Mouse (Mus musculus): ENCODE results near the gene Dedd2.

Dedd2 gene

DNA sequence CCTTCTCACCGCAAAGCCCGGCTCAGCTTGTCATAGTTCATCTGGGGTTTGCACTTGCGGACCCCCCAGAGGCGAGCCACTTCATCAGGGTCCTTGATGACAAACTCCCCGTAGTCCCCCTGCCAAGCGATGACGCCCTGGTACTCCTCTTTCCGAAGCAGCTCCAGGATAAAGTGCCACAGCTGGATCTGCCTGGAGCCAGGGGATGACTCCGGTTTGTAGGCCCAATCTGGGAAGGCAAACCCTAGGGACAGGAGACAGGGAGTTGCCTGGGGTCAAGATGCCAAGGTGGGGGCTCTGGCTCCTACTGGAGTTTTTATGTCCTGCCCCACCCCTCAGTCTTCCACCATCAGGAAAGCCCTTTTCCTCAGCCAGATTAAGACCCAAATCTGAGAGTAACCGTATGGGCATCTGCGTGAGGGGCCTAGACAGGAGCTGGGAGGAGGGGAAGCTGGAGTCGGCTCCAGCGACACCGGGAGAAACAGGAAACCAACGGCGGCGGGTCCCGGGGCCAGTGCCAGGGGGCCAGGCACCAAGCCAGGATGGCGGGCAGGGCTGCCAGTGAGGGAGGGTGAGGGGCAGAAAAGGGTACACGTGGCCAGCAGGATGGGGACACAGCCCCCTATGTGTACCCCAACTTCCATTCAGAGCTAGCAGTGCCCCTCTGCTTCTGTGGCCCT, 25.8 kb upstream of the Dedd2 start:
- peak; percentile 65 for DNase-seq

DNA sequence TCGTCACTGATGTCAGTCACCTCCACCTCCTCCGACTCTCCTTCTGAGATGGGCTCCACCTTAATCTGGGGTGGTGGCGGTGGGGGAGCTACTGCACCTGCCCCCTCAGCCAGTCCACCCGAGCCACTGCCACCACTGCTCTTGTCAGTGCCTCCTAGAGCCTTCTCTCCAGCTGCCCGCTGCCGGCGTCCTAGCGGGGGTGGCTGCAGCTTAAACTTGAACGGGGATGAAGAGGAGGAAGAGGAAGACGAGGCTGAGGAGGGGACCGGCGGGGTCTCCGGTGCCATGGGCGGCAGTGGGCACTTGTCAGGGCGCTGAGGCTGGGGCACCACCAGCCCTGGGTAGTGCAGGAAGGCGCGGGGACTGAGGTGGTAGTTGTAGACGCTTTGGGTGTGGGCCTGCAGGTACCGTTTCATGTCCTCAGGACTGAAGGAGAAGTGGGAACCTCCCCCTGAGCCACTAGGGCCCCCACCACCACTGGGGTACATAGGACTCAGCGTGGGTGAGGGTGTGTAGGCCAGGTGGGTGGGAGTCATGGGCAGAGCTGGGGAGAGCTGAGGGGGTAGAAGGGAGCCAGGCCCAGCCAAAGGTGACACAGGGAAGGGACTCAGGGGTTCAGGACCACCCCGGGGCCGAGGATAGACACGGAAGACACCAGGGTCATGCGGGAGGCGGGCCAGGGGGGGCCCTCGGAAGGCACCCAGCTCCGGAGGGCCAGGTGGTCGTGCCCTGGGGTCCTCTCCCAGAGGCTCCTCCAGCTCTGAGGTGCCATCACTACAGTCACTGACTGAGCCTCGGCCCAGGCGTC, 24.4 kb upstream of the Dedd2 start:
- no peak for DNase-seq

- no peak for DNase-seq
Measured at GRCm38 (mm10) chr7:25243361-25243760, 22.9 kb upstream of the Dedd2 start.

- DNase-seq, result peak; percentile 74
Measured at GRCm38 (mm10) chr7:25241062-25241461, 20.6 kb upstream of the Dedd2 start.

DNA sequence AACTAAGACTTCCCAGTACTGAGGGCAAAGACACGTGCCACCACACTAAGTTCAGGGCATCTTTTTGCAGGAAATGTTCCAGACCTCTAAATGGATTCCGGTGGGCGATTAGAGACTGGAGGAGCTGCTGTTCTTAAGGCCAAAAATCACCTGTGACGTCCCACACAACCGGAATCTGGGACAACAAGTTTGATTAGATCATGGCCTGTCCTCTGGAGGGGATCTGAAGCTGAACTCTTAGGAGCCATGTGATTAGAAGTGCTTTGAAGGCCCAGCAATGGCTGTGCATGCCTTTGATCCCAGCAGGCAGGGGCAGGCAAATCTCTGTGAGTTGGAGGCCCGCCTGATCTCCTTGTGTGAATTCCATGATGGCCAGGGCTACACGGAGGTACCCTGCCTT, 20.2 kb upstream of the Dedd2 start:
- peak; percentile 63 for DNase-seq

DNA sequence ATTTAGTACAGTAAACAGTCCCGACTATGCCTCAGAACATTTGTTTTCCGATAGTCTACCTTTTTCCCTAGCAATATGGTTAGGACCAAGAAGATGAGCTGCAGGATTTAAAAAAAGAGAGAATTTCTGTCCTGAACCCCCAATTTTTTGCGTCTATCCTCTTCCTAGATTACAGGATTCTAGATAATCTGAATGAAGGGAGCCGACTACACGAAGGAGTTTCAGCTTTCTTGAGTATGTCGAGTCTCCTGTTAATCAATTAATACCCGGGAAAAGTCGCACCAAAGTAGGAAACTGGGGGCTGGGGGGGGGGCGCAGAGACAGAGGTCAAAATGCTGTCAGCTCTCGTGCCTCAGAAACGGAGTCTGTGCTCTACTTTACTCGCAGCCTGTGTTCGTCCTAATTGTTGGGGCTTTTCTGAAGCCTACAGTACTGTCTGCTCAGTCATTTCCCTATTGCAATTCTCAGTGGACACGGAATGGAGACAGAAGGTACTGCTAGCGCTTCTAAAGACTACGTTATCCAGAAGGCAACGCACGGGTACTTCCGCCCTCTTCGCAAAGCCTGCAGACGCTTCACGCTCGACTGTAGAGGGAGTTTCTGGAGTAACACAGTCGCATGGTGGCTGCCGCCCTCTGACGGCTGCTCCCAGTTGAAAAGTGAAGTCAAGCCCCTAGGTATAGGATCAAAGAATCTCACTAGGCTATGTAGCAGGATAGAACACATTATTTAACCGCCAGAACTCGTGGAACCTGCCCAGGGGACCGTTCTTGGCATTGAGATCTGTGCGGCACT, 18.6 kb upstream of the Dedd2 start:
- peak; percentile 93 for DNase-seq

DNA sequence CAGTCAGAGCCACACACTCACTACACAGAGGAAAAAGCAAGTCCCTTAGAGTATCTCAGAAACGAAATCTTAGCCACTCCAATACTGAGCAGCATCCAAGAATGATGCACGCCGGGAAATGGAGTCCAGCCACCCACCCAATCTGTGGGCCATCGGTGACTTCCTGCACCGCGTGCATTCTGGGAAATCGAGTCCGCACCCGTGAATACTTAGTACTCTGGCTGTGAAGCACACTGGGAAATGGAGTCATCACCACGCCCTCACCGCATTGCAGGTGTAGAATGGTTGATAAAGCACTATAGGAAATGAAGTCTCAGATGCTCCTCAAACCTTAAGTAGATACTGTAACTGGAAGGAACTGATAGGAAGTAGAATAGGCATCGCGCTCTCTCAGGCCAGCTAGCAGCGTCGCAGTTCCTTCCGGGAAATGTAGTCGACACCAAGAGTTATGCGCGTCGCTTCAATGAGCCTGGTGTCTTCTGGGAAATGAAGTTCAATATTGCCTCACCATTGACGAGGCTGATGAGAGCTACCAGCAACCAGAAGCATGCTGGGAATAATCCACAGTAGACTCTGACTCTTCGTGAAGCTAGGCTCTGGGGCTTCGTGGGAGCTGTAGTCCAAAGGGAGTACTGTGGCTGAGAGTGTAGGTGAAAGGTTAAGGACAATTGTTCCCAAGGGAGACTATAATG, 17.7 kb upstream of the Dedd2 start:
- DNase-seq, result peak; percentile 96

DNA sequence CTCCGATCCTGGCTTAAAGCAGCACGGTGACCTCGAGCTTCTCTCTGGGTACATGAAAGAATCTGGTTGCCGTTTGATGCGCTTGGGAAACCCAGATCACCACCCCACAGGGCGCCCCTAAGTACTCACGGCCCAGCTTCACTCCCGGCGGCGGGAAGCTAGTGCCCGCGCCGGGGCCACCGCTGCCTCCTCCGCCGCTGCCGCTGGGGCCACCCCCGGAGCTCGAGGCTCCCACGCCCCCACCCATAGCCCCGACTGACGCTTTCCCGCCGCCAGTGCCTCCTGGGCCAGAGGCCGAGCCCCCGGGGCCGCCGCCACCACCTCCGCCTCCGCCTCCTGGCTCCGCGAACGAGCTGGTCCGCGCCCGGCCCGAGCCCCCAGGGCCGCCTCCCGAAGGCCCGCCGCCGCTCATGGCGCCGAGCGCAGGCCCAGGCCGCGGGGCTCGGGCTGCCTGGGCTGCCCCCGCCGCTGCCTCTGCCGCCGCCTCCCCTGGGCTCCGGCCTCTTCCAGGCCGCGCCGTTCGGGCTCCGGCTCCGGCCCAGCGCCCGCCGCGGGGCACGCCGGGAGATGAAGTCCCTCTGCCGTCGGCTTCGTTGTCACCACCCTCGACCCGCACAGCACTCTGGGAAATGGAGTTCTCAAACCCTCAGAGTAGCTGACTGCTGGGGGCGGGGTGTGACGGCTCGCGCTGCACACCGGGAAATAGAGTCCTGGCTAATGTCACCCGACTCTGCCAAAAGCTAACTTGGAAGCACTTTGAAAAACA, 17.0 kb upstream of the Dedd2 start, which contains the start of gene Gsk3a:
TSS of gene Gsk3a (minus strand) at position 603 of the 766 bp plus-strand sequence.
- peak; percentile 99 for DNase-seq

- peak; percentile 50 for DNase-seq
Measured at GRCm38 (mm10) chr7:25235526-25235925, 15.1 kb upstream of the Dedd2 start.

GRCm38 (mm10) chr7:25233061-25233460, 12.6 kb upstream of the Dedd2 start:
- peak; percentile 34 for DNase-seq

DNA sequence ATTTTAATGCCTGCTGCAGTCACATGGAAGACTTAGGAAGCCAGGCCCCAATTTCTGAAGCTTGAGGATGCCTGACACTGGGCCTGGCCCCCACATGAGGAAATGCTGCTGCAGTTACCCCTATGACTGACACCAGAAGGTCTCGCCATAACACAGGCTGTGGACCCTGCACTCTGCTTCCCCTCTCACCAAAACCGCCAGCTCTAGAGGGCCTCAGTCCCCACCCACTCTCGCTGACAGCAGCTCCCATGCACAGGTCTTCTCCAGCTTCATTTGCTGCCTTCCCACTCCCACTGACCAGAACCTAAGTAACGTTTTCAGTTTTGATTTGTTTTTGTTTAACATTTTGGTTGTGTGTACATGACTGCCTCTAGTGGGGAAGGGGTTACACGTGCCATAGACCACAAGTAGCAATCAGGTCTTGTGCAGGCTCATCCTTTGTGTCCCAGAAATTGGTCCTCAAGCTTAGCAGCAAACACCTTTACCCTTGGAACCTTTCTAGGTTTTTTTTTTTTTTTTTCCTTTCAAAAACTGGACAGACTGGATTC, 11.8 kb upstream of the Dedd2 start:
- no peak for DNase-seq

DNA sequence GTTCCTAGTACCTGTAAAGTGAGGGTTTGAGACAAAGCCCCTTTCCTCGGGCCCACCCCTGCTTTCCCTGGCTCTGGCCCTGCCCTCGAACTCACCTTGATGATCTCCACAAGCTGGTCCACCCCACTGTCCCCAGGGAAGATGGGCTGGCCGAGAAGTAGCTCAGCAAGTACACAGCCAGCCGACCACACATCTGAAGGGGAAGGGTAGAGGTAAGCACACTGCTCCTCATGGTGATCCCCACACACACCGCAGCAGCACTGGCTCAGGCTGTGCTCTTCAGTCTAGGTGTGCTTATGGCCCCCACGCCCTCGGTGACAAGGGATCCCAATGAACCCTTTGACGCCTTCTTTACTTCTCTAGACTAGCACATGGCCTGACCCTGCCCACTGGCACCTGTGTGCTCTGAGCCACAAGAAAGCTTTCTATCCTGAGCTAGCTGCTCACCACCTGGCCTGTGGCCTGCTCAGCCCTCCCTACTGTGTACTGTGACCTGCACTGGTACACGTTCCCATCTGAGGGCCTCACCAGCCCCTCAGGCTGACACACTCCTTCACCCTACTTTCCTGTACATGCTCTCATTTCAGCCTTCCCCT, 10.4 kb upstream of the Dedd2 start:
- no peak for DNase-seq

- DNase-seq, result no peak
Measured at GRCm38 (mm10) chr7:25227523-25228300, 7.3 kb upstream of the Dedd2 start.

- peak; percentile 50 for DNase-seq
Measured at GRCm38 (mm10) chr7:25222275-25222967, 2.0 kb upstream of the Dedd2 start.

- peak; percentile 98 for DNase-seq
Measured at GRCm38 (mm10) chr7:25221102-25221883, 878 bp upstream of the Dedd2 start, which contains the start of gene Zfp526. Zfp526 (plus strand) TSS chr7:25221425.

- DNase-seq, result peak; percentile 98
Measured at GRCm38 (mm10) chr7:25219756-25220456, 509 bp downstream of the Dedd2 start.

GRCm38 (mm10) chr7:25219416-25219750, 1.0 kb downstream of the Dedd2 start:
- no peak for DNase-seq

DNA sequence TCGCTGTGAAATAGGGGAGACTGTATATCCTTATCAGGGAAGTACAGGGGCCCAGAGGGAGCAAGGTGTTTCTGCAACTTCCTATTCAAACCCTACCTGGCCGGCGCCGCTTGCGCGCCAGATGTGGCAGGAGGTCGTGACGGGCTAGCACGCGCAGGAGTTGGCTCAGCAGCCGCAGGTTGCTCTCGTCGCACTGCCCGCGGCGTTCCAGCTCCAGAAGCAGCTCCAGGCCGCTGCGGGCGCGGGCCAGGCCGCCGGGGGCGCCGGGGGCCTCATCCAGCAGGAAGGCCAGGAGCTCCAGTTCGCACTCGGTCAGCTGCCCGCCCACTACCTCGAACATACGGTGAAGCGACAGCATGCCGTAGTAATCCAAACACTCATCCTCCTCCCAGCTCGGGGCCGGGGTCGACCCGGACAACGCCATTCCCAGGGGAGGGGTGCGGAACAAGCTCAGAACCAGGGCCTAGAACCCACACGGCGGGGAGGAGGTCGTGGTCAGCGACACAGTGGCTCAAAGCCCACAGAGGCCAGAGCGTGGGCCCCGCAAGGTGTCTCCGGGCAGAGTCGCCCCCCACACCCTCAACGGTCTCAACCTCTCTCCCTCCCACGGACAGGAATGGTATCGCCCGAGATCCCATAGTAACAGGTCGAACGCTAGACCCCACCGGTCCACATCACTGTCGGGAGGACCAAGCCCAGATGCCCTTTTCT, 1.6 kb downstream of the Dedd2 start:
- peak; percentile 78 for DNase-seq
